Mouse (Mus musculus) retina, embryonic 14.5 days (tissue): ENCODE results near the gene Nanos1.

ENCODE experiments used
- DNase-seq: peaks from one replicate; pipeline ENCODE4 v3.0.0-alpha.2; 2015; ENCODE audit warnings: low spot score

Gene Nanos1

GRCm38 (mm10) chr19:60788214-60788960 is 32.6 kb downstream of the Nanos1 start:
- no peak for DNase-seq

- DNase-seq = no peak
These were observed 33.7 kb downstream of the Nanos1 start for GRCm38 (mm10) chr19:60789452-60789851.

GRCm38 (mm10) chr19:60789919-60790506 is 34.2 kb downstream of the Nanos1 start:
- DNase-seq = peak; percentile 67

GRCm38 (mm10) chr19:60790551-60791161 is 34.9 kb downstream of the Nanos1 start, which contains the start of gene Eif3a:
Gene Eif3a, minus strand, starts transcription at chr19:60790658.
- peak; percentile 95 for DNase-seq

- DNase-seq = no peak
These were observed 35.4 kb downstream of the Nanos1 start for GRCm38 (mm10) chr19:60791164-60791563.

GRCm38 (mm10) chr19:60793170-60793707 is 37.5 kb downstream of the Nanos1 start:
- no peak for DNase-seq

- DNase-seq = no peak
These were observed 39.5 kb downstream of the Nanos1 start for GRCm38 (mm10) chr19:60795244-60795643.

GRCm38 (mm10) chr19:60797415-60797814 is 41.6 kb downstream of the Nanos1 start:
- no peak for DNase-seq

GRCm38 (mm10) chr19:60799867-60800569 is 44.2 kb downstream of the Nanos1 start:
- DNase-seq = no peak

GRCm38 (mm10) chr19:60804903-60805302 is 49.1 kb downstream of the Nanos1 start:
- DNase-seq = no peak
